Mouse (Mus musculus): ENCODE results near the gene Gm49388.
"Not testable (repeated sequence)": the region's sequence is repeated elsewhere in the genome, so short reads cannot be mapped to it uniquely, and the experiment has no call there.

Gene Gm49388

DNA sequence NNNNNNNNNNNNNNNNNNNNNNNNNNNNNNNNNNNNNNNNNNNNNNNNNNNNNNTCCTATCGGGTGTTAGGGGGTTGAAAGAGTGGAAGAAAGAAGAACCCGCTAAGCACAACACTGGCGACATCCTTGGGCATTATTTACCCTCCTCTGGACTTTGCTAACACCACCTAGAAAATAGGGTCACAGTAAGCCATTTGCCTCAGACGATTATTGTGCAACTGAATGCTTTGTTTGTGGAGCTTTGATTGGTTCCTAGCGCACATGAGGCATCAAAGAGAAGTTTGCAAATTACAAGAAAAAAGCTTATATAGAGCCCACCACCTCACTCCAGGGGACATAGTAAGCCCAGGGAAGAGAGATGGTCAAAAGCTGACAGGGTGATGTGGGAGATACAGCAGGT lies 23.4 kb downstream of the Gm49388 start:
- DNase-seq = no peak

DNA sequence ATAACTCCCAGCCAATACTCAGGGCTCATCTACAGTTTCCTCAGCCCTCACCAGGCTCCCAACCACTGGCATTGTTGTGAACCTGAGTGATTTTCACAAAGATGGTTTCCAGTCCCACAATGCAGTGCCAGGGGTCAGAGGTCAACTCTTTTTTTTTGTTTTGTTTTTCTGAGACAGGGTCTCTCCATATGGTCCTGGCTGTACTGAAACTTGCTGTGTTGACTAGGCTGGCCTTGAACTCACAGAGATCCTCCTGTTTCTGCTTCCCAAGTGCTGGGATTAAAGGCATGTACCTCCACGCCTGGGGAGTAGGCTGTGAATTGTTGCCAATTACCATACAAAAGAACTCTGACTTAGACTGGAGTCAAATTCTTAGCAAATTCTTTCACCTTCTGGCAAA lies 24.4 kb downstream of the Gm49388 start:
- no peak for DNase-seq

DNA sequence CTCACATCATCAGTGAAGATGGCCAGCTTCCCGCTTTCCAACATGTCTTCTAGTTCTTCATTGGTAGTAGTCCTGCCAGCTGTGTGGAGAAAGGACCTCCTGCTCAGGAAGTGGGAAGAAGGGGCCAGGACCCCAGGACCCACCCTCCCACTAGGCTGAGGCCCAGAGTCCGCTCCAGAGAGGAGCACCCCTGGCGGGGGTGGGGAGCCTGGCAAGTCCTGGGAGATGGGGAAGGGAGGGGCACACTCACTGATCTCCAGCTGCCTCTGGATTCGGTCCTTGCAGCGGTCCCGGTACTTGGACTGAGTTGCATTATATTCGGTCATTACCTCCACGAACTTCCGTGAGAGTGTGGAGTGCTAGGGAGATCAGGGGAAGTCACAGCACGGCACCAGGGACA lies 25.2 kb downstream of the Gm49388 start:
- no peak for DNase-seq

DNA sequence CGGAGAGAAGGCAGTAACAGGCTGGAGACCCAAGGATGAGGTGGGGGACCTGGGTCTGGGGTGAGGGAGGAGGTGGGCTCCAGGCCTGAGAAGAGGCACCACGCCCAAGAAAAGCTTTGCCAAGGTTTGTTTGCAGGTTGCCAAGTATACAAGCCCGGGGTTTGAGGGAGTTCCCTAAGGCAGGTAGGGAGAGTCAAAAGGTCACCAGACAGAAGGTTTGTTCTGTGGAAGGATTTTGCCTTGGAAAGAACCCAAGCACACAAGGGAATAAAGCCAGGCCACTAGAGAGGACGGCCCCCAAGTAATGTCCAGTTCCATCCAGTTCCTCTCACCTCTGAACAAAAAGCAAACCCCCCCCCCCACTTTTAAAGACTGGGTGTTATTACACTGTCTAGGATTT lies 25.8 kb downstream of the Gm49388 start:
- DNase-seq = no peak

DNA sequence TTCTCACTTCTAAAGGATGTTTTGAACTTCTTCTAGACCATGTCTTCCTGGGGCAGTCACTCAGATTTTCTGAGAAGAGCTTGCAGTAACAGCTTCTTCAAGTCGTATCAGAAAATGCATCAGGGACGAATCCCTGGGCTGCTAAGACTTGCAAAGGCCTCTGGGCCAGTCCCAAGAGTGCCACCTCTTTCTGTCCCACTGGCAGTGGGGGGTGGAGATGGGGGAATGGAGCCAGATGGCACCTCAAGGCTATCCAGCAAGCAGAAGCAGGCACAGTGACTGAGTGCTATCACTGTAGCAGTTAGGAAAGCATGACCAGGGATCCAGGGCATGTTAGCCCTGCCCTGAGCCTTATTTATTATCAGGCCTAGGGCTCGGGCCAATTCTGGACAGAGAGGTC lies 26.9 kb downstream of the Gm49388 start:
- no peak for DNase-seq

DNA sequence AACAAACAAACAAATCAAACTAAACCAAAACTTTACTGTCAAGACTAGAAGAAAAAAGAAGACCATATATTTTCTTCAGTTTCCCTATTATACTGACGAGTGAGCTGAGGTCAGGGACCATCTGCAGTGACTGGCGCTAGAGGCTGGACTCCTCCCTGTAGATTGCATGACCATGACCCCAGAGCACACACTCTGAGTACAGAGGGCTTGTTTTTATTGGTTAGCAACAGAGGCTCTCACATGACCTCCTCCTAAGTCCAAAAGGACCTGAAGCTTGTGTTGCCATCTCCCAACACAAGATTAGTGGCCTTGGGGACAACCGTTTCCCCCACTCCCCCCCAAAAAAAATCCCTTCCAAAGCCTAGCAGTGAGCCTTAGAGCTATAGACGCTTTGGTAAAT lies 28.4 kb downstream of the Gm49388 start:
- DNase-seq = no peak

DNA sequence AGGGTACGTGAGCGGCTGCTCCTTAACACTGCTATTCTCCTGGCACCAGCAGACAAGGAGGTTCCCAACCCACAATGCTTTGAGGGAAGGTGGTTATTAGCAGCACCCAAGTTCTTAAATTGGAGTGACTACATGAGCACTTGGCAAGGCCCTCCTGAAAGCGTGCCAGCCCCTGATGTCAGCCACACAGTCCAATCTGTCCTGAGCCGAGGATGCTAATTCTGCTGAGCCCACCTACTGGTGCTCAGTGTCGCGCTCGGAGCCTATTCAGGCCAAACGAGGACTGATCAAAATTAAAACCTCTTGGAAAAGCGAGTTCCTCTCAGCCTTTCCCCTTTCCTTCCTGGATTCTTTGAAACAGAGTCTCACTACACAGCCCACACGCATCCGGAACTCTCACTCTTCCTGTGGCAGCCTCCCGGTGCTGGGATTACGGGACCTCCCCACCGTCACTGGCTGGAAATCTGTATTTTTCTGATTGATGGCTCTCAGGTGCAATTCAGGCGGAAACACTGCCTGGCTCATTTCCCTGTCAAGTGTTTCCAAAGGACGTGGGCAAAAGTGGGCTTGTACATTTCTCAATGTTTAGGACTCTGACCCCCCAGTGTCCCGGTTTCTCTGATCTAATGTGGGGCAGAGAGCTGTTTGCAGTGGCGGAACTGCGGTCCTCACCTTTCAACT lies 29.0 kb downstream of the Gm49388 start:
- DNase-seq = peak; percentile 74

DNA sequence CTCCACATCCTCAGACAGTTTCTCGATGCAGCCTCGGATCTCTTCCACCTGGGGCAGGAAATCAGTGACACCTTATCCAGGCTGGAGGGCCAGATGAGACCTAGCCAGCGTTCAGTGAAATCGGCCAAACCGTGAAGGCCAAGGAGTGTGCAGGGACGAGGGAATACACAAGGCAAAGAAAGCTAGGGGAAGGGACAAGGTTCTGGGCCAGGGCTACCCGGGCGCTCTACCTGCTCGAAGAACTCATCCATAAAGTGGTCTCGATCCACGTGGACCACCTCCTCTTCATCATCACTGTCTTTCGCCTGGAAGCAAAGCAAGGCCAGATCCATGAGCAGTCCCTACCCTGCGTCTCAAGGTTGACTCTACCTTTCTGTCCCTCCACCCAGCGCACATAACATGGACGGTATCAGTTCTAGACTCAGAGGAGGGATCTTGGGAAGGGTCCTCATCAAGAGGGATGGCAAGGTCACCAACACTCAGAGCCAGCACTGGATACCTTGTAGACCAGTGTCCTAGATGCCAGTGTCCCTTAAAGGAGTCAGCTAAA lies 29.8 kb downstream of the Gm49388 start:
- no peak for DNase-seq

DNA sequence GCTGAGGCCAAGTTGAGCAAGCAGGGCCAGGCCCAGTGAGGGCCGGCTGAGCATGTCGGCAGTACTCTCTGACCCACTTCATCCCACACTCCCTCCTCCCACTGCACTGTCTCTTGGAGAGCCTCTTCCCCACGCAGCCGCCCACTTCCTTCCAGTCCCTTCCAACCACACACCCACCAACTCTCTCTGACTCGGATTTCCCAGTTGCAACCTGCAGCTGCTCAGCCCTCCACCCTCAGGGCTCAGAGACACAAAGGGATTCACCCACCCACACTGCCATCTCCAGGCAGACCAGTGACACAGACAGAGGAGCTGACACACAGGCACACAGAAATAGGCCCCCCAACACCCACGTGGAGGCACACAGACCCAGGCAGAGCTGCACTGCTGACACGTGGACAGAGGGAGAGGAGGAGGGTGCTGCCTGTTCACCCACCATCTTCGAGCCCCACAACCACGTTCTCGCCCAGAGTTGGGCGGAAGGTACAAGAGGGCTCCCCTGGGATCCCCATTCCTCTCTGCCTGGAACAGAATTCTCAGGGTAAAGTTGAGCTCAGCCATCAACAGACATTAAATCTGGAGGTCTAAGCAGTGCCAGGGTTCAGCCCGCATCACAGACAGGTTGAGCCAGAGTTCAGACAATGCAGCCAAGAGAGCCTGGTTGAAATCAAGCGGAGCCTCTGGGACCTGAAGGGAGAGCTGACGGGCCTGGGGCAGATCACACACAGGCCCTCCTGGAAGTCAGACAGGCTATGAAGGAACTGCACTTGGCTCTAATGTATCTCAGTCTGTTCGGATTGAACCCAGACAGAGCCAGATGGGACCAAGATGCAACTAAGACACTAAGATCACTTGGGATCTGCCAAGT lies 30.8 kb downstream of the Gm49388 start:
- peak; percentile 61 for DNase-seq

DNA sequence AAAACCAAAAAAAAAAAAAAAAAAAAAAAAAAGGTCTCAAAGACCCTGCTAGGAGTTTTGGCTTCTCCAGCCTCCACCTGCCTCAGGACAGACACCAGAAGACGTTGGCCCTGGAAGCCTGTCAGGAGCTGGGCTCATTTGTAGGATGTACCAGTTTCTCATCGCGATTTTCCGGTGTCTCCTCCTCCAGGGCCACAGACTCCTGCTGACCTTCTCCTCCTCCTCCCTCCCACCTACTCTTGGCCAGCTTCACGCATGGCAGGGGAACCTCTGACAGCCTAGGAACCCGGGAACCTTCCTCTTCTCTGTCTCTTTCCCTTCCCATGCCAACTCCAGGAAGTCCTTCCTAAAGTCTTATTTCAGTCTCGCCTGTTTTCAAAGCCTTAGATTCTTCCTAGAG lies 31.6 kb downstream of the Gm49388 start:
- DNase-seq = no peak

DNA sequence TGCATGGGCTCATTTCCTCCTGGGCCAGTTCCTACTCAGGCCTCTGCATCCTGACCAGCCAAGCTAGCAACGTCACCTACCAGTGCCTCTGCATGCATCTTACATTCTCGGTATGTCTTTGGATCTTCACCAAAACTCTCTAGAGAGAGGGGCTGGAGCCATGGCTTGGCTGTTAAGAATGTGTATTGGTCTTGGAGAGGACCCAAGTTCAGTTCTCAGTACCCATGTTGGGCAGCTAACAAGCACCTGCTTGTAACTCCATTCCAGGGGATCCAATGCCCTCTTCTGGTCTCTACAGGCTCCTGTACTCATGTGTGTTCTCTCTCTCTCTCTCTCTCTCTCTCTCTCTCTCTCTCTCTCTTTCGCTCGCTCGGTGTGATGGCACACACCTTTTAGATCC lies 32.4 kb downstream of the Gm49388 start:
- DNase-seq = no peak

DNA sequence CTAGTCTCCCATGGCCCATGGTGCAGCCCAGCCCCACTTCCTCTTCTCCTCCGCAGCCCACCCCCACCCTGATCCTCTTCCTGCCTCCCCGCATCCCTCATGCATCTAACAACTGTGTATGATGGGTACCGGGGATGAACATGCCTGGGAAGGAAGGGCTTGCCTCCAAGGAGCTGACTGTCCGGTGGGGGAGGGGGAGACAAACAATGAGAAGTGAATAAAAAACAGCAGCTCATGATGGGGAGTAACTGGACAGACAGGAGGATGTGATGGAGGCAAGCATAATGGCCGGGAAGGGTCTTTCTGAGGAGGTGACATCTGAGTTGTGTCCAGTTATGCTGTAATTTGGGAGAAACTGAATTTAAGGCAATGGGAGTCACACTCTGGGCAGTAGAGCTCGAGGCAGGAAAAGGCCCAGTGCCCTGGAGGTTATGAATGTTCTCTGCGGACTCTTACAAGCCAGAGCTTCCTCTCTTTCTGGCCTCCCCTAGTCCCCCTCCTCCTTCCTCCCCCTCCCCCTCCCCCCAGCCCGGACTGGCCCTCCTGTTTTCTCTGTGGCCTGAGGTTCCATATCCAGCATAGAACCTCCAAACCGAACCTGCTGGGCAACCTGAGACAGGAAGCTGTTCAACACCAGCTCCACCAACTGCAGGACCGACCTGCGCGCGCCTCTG lies 35.6 kb downstream of the Gm49388 start:
- no peak for DNase-seq

DNA sequence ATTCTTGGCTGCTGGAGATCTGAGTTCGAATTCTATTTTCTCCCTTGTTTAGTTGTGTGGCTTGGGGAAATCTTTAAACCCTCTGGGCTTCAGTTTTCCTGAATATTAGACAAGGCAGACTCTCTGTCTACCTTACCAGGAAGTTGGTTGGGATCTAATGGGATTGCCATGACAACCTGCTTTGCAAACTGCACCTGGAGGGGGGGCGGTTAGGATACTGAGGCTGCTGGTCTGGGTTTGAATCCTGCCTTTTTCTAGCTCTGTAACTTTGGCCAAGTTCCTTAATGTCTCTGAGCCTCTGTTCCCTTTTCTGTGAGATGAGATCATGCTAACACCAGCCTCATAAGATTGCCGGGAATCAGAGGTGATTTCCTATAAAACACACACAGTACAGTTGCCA lies 37.1 kb downstream of the Gm49388 start:
- DNase-seq = no peak

DNA sequence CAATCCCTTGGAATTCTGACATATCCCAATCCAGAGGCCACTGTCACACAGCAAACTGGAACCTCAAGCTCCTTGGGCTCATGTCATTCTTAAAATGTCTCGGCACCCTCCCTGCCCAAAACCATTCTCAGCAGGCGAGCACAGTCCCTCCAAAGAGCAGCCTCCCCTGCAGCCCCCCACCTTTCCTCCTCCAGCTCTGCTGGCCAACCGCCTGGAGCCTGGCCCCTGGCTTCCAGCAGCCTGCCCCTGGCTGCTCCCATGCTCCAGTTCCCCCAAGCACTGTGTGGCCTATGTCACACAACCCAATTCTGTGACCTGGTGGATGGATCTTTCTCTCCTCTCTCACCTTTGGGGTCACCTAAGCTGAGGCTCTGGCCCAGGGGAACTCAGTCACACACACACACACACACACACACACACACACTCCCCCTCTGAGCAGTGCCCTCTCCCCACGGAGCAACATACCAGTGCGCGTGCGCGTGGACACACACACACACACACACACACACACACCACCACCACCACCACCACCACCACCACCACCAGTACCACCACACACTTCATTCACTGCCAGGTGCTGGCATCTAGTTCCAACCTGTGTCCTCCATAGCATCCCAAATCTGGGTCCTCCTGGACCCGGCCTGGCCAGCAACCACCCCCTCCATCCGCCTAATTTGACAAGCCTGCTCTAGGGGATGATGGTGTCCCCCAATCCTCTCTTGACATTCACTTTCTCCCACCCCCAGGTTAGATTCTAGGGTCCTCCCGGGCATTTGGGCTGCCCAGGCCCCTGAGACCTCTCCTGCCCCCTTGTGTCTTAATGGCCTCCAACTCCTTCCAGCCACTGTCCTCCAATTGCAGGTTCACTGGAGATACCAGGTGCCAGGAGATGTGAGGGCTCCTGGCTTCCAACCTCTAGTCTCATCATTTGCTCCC lies 38.1 kb downstream of the Gm49388 start:
- DNase-seq = no peak

DNA sequence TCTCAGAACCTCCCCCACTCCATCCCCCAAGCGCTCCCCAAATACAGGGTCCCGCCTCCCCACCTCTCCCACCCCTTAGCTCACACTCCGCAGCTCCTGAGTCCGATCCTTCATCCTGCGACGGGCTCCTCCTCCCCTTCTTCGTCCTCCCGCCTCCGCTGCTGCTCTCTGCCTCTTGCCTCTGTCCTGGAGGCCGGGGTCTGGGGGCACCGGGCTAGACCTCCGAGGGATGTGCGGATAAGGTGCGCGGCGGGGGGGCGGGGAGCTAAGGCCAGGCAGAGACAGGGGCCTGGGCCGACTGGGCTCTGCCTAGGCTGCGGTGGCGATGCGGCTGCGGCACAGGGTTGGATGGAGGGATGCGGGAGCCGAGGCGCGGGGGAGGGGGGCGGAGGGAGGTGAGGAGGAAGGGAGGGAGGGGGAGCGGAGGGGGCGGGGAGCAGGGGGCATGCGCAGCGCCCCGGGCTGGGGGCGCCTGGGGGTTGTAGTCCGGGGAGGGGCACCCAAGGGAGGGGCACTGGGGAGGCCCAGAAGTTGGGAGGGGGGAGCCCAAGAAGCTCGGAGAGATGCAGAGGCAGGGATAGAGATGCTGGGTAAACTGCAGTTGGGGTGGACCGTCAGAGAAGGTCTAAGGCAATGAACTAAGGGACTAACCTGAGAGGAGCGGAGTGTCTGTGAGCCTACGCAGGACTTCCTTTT lies 38.9 kb downstream of the Gm49388 start, which contains the start of the genes Stx4a and Stx1b:
Gene Stx4a (plus strand): TSS at position 119 of the 696 bp plus-strand sequence.
Gene Stx1b (minus strand): TSS at position 374 of the 696 bp plus-strand sequence.
- peak; percentile 88 for DNase-seq

DNA sequence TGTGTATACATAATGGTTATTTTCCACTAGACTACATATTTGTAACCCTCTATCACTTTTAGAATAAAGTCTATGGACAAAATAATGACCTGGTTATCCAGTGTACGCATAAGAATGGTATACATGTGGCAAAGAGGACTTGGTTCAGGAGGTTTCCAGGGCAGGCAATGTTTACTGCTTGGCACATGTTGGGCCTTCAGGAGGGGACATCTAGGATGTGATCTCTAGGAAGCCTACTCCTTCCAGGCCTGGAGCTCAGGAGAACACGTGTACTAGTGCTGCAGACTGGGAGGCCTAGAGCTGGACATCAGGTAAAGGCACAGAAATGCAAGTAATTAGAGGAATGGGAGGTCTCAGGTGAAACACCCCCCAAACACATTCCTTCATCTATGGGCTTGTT lies 50.1 kb downstream of the Gm49388 start:
- DNase-seq = no peak

DNA sequence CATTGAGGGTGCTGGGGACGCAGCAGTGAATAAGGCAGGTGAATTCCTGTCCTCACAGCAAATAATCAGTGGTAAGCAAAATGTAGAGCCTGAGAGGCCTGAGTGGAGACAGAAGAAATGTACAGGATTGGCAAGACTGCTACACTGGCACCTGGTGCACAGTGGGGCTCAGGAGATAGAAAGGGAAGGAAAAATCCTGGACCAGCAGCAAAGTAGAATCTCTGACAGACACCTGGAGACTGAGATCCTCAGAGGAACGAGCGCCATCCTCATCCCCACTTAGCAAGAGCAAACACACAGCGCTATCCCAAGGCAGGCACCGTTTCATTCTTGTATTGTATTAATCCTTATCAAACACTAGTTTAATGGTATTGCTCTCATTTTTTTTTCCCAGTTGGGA lies 52.1 kb downstream of the Gm49388 start:
- DNase-seq = no peak

DNA sequence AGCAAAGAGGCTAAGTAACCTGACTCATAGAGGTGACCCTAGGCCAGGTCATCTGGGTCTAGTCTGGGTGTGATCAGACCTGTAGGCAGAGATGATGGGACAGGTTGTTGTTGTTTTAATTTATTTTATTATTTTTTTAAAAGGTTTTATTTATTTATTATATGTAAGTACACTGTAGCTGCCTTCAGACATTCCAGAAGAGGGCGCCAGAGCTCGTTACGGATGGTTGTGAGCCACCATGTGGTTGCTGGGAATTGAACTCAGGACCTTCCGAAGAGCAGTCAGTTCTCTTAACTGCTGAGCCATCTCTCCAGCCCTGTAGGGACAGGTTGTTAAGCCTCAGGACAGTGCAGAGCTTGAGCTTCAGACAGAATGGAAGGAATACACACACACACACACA lies 52.5 kb downstream of the Gm49388 start:
- not testable (repeated sequence) for DNase-seq

DNA sequence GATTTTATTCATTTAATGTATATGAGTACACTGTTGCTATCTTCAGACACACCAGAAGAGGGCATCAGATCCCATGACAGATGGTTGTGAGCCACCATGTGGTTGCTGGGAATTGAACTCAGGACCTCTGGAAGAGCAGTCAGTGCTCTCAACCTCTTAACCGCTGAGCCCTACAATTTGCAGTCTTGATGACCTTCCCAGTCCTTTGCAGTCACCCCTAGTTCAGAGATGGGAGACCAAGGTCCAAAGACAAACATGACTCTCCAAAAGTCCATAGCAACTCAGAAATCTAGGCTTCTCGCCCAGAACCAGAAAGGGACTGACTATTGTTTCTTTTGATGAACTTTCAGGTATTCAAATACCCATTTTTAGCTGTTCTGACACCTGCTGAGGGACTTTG lies 54.6 kb downstream of the Gm49388 start:
- not testable (repeated sequence) for DNase-seq

DNA sequence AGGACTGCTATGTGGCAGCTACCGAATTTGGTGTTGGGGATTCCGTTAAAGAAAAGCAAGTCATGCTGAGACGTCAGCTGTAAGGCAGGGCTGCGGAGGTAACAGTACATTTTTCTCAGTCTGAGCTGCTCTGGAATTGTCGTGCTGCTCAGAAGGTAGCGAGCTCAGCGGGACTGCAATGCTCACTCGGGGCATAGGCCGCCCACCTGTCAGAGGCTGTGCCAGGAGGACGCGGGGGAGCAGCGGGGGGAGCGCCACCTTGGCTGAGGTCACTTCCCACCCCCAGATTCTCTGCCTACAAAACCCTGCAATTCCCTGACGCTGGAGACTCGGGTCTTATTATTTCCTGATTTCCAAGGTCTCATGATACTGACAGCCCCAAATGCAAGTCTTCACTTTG lies 55.5 kb downstream of the Gm49388 start:
- peak; percentile 69 for DNase-seq

DNA sequence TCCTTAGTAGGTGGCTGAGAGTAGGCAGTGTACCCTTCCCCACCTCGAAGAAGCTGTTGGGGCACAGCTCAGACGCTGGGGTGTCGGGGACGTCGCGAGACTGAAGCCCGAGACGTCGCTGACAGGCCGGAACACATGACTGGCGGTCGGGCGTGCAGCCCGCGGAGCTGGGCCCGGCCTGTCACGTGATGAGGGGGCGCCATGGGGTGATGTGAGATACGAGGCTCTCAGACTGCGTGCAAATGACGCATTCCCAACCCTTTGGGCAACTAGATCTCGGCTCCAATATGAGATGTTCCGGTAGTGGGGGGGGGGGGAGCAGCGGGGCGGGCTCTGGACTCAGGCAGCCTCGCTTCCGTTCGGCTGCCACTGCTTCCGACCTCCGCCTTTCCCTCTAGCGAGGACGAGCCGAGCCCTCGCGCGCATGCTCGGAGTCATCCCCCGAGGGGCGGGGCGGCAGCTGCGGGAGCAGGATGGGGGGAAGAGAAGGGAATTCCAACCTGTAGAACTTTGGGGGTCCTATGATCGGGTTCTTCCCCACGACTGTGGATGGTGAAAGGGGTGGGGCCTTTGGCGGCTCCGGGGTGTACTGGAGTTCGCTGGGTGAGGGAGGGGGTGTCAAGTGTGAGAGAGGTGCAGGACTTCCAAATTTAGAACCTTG lies 56.1 kb downstream of the Gm49388 start:
- DNase-seq = peak; percentile 96
